Mouse (Mus musculus): ENCODE measurements around the gene Mcam. TPM values are rescaled to one million over a fixed set of nuclear protein-coding genes. Genes with fewer than 3 reads are reported as not detected.
"Not testable (repeated sequence)": the region's sequence is repeated elsewhere in the genome, so short reads cannot be mapped to it uniquely, and the experiment has no call there.

The Mcam gene
- polyA plus RNA-seq, 2 experiments from 2014 or later, result 0.16 TPM; not detected in 1

GRCm38 (mm10) chr9:44109360-44110095, 24.7 kb upstream of the Mcam start:
- ATAC-seq, result no peak

GRCm38 (mm10) chr9:44111909-44112308, 22.4 kb upstream of the Mcam start:
- ATAC-seq, result not testable (repeated sequence)

GRCm38 (mm10) chr9:44113105-44113789, 21.0 kb upstream of the Mcam start, which contains the start of the genes Gm49380 and Rnf26:
Gm49380 (minus strand) TSS chr9:44113500.
Rnf26 (minus strand) TSS chr9:44113517.
- peak; percentile 98 for ATAC-seq

- ATAC-seq, result no peak
Measured at GRCm38 (mm10) chr9:44114453-44114852, 19.8 kb upstream of the Mcam start.

- ATAC-seq, result no peak
Measured at GRCm38 (mm10) chr9:44115599-44115998, 18.7 kb upstream of the Mcam start.

DNA sequence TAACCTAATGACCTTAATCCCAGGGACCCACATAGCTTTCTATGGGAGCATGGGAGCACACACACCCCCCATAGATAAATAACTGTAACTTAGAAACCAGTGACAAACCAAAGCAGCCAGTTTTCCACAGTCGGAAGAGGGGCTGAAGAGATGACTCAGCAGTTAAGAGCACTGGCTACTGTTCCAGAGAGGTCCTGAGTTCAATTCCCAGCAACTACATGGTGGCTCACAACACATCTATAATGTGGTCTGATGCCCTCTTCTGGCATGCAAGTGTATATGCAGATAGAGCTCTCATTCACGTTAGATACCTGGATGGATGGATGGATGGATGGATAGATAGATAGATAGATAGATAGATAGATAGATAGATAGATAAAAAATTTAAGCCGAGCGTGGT, 18.1 kb upstream of the Mcam start:
- no peak for ATAC-seq

- no peak for ATAC-seq
Measured at GRCm38 (mm10) chr9:44119011-44119410, 15.3 kb upstream of the Mcam start.

- ATAC-seq, result no peak
Measured at GRCm38 (mm10) chr9:44119948-44120465, 14.3 kb upstream of the Mcam start.

DNA sequence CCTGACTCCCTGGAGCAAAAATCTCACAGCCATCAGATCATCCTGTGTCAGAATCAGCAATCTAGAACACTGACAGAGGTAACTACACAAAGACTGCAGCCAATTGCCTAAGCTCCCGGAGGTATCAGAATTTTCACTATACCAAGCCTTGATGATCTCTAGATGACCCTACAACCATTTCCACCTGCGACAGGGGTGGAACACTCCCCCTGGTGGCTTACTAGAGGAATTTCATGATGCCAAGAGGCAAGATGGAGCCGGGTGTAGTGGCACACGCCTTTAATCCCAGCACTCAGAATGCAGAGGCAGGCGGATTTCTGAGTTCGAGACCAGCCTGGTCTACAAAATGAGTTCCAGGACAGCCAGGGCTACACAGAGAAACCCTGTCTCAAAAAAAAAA, 10.0 kb upstream of the Mcam start:
- ATAC-seq, result no peak

DNA sequence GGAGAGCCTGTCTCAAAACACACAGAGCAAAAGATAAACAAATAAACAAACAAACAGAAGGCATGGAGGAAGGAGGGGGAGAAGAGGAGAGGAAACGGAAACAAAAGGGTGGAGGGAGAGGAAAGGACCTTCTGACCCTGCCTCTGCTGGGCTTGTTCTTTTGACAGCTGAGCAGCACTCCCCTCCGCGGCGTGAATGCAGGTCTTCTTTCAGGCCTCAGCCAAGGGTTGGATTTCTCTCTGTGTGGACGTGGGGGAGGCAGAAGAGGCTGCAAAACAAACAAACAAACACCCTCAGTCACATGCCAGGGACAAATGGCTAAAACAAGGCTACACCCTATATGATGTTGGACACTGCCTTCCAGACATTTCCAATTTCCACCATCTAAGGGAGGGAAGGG, 9.2 kb upstream of the Mcam start:
- ATAC-seq, result no peak

- ATAC-seq, result no peak
Measured at GRCm38 (mm10) chr9:44125546-44126428, 8.5 kb upstream of the Mcam start.

DNA sequence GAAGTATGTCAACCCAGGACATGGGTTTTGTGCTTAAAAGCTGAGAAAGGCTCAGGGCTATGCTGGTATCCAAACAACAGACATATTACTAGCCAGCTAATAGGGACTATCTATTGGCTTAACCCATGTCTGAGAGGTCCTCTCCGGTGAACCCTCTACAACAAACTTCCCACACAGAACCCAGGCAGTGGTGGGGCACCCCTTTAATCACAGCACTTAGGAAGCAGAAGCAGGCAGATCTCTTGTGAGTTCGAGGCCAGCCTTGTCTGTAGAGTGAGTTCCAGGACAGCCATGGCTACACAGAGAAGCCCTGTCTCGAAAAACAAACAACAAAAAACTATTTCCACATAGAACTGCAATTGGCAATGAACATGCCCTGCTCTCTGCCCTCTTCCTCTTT, 7.5 kb upstream of the Mcam start:
- no peak for ATAC-seq

- ATAC-seq, result no peak
Measured at GRCm38 (mm10) chr9:44127351-44127801, 6.9 kb upstream of the Mcam start.

DNA sequence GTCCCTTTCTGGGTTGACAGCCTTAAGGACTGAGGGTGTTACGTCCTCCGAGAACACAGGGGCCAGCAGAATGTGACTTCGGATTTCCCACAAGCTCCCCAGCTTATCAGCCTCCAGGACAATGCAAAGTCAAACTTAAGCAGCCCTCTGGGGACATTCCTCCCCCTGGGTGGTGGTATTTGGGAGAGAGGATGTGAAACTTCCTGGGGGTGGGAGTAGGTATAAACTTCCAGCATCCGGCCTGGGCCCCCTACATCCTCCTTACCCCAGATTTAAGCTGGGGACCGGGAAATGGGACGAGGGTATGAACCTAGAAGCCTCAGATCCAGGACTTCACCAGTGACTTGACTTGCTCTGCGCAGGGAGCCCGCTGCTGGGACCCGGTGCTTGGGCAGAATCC, 4.6 kb upstream of the Mcam start:
- no peak for ATAC-seq

DNA sequence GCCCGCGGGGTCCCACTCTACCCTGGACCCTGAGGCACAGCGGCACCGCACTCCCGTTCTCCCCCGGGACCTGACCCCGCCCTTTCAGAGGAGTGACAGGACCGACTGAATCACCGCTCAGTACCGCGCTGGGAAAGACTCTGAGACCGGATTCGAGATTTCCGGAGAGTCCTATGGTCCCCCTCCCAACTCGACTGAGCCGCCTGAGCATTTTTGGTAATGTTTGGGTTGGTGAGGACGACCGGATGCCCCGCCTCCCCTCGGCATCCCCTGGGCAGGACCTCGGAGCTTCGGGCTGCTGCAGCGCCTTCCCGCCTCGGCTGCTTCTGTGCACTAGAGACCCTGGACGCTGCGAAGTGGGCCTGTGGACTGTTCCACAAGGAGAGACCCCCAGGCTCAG, 4.2 kb upstream of the Mcam start:
- peak; percentile 91 for ATAC-seq

- ATAC-seq, result peak; percentile 20
Measured at GRCm38 (mm10) chr9:44130581-44131275, 3.5 kb upstream of the Mcam start.

DNA sequence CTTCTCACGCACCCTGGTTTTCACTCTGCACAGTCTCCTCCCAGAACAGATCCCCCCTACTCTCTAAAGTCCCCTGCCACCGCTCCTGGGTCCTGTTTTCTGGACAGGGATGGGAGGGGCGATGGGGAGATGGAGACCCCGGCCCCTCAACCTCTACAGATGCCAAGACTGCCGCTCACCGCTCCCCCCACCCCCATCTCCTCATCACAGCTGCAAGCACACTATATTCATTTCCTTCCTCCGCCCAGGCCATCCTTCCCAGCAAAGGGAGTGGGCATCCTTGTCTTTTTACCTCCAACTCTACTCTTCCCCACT, 3.0 kb upstream of the Mcam start:
- no peak for ATAC-seq

DNA sequence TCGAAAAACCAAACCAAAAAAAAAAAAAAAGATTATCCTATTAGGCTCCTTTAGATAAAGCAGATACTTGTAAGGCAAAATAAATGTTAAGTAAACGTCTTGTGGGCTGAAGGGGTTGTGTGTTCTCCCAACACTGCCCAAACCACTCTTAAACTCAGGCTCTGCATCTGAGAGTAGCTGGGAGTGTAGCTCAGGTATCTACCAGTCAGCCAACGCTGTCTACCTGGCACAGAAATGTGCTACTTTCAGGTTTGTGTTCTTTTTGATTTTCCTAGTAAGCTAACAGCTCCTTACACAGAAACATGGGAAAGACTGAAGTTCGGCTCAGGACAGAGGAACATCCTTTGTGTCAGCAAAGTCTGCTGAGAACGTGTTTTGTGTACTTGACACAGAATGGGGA, 2.1 kb upstream of the Mcam start:
- no peak for ATAC-seq

DNA sequence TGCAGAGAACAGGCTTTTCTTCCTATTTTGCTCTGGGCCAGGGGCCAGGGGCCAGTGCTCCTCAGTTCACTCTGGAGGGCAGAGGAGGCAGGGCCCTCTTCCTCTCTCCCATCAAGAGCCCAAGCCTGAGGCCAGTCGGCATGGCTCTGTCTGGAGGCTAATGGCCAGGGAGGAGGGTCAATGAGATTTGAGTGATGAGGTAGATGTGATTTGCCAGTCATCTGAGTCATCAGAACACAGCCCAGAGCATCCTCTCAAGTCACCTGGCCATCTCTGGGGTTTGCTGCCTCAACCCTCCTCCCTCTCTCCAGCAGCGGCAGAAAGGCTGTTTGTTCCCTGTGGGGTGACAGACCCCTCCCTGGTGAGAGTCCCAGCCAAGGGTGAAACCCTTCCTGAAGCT, 982 bp upstream of the Mcam start:
- no peak for ATAC-seq

- ATAC-seq, result no peak
Measured at GRCm38 (mm10) chr9:44134851-44135730, 822 bp downstream of the Mcam start.

DNA sequence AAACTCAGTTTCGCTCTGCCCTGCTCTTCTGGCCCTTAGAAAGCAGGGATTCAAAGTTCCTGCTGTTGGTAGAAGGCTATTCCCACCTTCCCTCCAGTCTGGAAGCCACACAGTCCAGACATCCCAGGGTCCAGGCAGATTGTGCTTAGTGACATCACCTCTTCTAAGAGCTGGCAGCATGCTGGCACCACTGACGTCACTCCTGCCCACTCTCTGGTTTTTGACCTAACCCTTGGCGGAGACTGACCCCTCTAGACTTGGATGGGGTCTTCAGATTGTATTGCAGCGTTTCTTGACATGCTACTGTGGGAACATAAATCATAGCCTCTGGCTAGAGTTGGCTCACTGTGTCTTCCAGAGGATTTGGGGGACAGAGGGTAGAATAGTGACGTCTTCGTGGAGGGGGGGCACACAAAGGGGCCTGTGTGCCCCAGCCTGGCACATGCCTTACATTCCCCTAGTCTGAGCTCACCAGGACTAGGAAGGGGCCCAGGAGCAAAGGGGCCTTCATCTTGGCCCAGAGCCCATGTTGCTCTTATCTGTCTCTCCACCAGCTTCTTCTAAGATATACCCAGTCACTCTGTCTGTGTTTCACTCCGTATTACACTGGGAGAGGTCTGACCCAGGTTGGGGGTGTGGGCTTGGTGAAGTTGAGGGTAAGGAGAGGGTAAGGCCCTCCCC, 1.6 kb downstream of the Mcam start:
- ATAC-seq, result no peak
